Mouse (Mus musculus) neural tube, embryonic 11.5 days (tissue): ENCODE data around the gene Espn. TPM values are rescaled to one million over a fixed set of nuclear protein-coding genes. Genes with fewer than 3 reads are reported as not detected.
A peak's percentile ranks its signal among the peaks of the same experiment; 100 is the strongest.

Experiments used
- ATAC-seq: fragments of 200-750 bp; cut with Nextera tagmentation; 2 replicates; pipeline ENCODE4 v1.8.0; 2017; ENCODE audit warnings: moderate number of reproducible peaks, mild to moderate bottlenecking, moderate TSS enrichment, moderate library complexity; ENCODE audit not compliant: insufficient read depth, low FRiP score, low TSS enrichment
- DNase-seq: peaks from one replicate; pipeline ENCODE4 v3.0.0-alpha.2; 2015; ENCODE audit warnings: low spot score
- H3K27ac ChIP-seq: fragments of 300-500 bp; sonication (generic); 2 replicates; pipeline ENCODE4 v1.5.1; 2014; ENCODE audit warnings: low read depth, mild to moderate bottlenecking, low read length
- H3K27me3 ChIP-seq: fragments of 300-500 bp; sonication (generic); 2 replicates; pipeline ENCODE4 v1.6.1; 2014; ENCODE audit warnings: mild to moderate bottlenecking, low read length, mixed read lengths; ENCODE audit not compliant: control insufficient read depth, insufficient read depth
- H3K36me3 ChIP-seq: fragments of 300-500 bp; sonication (generic); 2 replicates; pipeline ENCODE4 v1.6.1; 2014; ENCODE audit warnings: mild to moderate bottlenecking, low read length, moderate library complexity, mixed read lengths; ENCODE audit not compliant: control insufficient read depth, insufficient read depth
- H3K4me1 ChIP-seq: fragments of 300-500 bp; sonication (generic); 2 replicates; pipeline ENCODE4 v1.6.1; 2014; ENCODE audit warnings: low read length, mixed read lengths; ENCODE audit not compliant: control insufficient read depth, insufficient read depth
- H3K4me2 ChIP-seq: fragments of 300-500 bp; sonication (generic); 2 replicates; pipeline ENCODE4 v1.6.1; 2014; ENCODE audit warnings: low read depth, mild to moderate bottlenecking, moderate library complexity
- H3K4me3 ChIP-seq: fragments of 300-500 bp; sonication (generic); 2 replicates; pipeline ENCODE4 v1.5.1; 2014; ENCODE audit warnings: low read depth, low read length
- H3K9ac ChIP-seq: fragments of 300-500 bp; sonication (generic); 2 replicates; pipeline ENCODE4 v1.6.1; 2014; ENCODE audit warnings: mild to moderate bottlenecking, low read length
- H3K9me3 ChIP-seq: fragments of 300-500 bp; sonication (generic); 2 replicates; pipeline ENCODE4 v1.6.1; 2016; ENCODE audit warnings: low read length; ENCODE audit not compliant: control insufficient read depth
- WGBS: fragments of 180-500 bp; shearing (Covaris S2); extraction: QIAGEN DNeasy Blood & Tissue Kit; methylation state at CpG from one replicate; pipeline ENCODE4 v1.1.7; 2014; 5-methylcytosine and 5-hydroxymethylcytosine counted together
- polyA plus RNA-seq: library from polyadenylated mRNA; unstranded; fragments of >200 nt; fragmentation: Nextera tagmentation; extraction: Ambion mirVana; gene quantifications from 2 replicates; pipeline ENCODE4 v1.2.1, GENCODE M21; 2014

Gene Espn
- polyA plus RNA-seq, 1 experiment from 2014 or later, result 0.48 TPM

- peaks cover 50% of the 10 kb centered on the region for H3K27me3 ChIP-seq
- no peak overlapping the region for H3K4me3 ChIP-seq
- no peaks in the 10 kb centered on the region for H3K9me3 ChIP-seq
- no peak overlapping the region for H3K4me2 ChIP-seq
- no peak for ATAC-seq
- no peak overlapping the region for H3K27ac ChIP-seq
- DNase-seq, result no peak
- H3K4me1 ChIP-seq, result peaks cover 4% of the 10 kb centered on the region
- 82% methylated on average over 12 of the region's 12 CpGs for WGBS
- H3K9ac ChIP-seq, result no peak overlapping the region
- H3K36me3 ChIP-seq, result no peaks in the 10 kb centered on the region
Measured at GRCm38 (mm10) chr4:152135363-152135762, 16.8 kb downstream of the Espn start.

GRCm38 (mm10) chr4:152134507-152134906 is 17.7 kb downstream of the Espn start:
- ATAC-seq, result no peak
- Histone ChIP-seq H3K4me3 (no peak overlapping the region), H3K4me1 (peaks cover 4% of the 10 kb centered on the region), H3K9me3 (no peaks in the 10 kb centered on the region), H3K27me3 (peaks cover 58% of the 10 kb centered on the region), H3K36me3 (no peaks in the 10 kb centered on the region), H3K9ac (no peak overlapping the region), H3K27ac (no peak overlapping the region), H3K4me2 (no peak overlapping the region)
- DNase-seq, result peak; percentile 53

DNA sequence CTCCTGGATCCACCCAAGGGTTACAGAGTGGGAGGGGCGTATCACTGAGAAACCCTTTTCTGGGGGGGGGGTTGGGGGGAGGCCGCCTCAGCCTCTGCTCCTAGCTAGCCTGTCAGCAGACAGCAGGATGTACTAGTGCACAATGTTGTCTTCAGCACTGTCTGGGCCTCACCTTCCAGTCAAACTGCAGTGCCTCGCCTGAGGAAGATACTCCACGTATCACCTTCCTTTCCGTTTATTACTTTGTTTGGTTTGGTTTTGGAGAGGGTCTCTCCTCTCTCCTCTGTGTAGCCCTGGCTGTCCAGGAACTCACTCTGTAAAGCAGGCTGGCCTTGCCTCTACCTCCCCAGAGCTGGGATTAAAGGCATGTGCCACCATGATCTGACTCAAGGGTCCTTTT is 19.0 kb downstream of the Espn start:
- H3K4me1 ChIP-seq, result peaks cover 4% of the 10 kb centered on the region
- no peak for ATAC-seq

DNA sequence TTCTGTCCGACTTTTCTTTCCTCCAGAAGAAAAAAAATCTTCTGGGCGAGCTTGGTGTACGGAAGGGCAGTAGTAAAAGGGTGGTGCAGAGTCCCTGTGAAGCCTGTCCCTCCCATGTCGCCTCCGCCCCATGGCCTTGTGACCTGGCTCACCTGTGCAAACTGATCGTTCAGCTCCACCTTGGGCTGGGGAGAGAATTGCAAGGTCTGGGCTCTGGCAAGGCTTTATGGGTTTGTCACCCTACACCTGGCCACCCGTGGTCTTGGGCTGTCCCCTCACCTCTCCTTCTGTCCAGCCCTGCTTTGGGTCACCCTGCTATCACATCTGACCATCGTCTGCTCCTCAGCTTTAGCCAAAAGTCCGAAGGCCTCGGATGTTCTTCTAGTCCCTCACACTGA is 19.4 kb downstream of the Espn start:
- Histone ChIP-seq H3K4me3 (no peak overlapping the region), H3K9me3 (no peaks in the 10 kb centered on the region), H3K9ac (no peak overlapping the region), H3K27ac (no peak overlapping the region), H3K4me1 (peaks cover 4% of the 10 kb centered on the region), H3K27me3 (peaks cover 71% of the 10 kb centered on the region), H3K4me2 (no peak overlapping the region), H3K36me3 (no peaks in the 10 kb centered on the region)
- ATAC-seq, result no peak
- 23% methylated on average over 10 of the region's 10 CpGs for WGBS
- DNase-seq, result no peak

More for the DNA sequence above, 19.0 kb downstream of the Espn start:
- no peak for DNase-seq
- no peak overlapping the region for H3K9ac ChIP-seq
- no peak overlapping the region for H3K4me3 ChIP-seq
- no peaks in the 10 kb centered on the region for H3K36me3 ChIP-seq
- H3K27me3 ChIP-seq, result peaks cover 66% of the 10 kb centered on the region
- no peak overlapping the region for H3K27ac ChIP-seq
- no peaks in the 10 kb centered on the region for H3K9me3 ChIP-seq
- 47% methylated on average over 5 of the region's 5 CpGs for WGBS
- no peak overlapping the region for H3K4me2 ChIP-seq

DNA sequence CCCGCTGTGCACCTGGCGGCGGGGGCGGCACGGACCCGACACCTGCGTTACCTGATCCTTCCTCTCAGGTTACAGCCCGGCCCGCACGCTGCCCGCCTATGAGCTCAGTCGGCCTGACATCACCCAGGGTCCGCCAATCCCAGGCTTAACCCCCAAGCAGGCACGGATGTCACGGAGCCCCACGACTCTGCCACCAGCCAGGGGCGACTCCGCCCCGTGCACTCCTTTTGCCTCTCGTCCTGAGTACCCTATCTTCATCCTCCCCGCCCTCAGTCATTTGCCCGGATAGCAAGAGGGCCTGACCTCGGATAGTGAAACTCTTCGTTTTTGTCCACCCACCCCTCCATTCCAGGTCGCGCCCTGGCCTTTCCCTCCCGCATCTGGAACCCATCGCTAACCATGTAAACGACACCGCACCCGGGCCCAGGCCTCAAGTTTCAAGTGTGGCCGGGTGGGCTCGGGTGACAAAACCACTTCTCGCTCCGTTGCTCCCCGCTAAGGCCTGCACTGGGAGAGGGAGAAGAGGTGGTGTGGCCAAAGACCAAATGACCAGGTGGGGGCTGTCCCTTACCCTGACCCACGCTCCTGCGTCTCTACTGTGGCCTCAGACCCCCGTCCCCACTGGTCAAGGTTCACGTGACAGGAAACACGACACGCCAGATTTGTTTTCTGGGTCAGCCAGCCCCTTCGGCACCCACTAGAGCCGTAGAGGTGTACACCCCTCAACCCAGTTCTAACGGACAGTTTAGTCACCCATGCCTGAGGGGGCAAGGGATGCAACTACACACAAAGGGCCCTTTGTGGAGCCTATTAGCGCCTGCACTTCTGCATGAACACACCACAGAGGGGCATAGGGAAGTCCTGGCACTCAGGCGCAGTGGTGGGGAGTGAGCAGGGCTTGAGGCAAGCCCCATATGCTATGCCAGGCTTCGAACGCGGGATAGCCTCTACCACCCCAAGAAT is 20.1 kb downstream of the Espn start:
- ATAC-seq, result no peak
- no peak overlapping the region for H3K27ac ChIP-seq
- WGBS, result 2% methylated on average over 50 of the region's 50 CpGs

DNA sequence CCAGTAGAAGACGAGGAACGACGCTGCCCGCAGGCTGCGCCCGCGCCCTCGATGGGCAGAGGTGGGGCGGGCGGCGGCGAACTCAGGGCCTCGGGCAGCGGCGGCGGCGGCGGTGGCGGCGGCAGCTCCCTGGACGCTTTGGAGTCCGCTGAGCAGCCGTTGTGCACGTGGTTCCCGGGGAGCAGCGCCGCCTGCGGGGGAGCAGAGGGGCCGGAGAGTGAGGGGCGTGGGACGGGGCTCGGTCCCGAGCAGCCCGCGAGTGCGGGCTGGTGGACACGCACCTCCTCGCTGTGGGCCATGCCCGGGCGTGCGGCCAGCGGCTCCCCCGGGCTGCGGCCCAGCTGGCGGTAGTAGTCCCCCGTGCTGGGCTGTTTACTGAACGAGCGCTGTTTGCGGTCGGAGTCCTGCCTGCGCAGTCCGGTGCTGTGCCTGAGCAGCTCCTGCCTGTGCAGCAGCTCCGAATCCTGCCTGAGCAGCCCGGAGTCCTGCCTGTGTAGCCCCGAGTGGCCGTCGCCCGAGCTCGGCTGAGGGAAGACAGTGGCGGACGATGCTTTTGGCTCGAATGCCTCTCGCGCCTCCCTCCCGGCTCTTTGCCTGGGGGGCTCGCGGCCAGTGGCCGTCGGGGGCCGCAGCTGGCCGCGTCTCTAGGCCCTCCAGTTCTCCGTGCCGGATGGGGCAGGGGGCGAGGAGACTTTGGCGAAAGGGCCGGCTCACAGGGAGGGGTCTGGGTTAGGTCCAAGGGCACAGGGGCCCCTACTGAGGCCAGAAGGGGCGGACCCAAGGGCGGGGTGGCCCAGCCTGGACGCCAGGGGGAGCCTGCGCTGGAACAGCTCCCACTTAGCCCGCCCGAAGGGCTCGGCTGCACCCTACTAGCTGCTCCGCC is 21.2 kb downstream of the Espn start:
- H3K36me3 ChIP-seq, result no peaks in the 10 kb centered on the region
- H3K9ac ChIP-seq, result peak overlapping the region; percentile 15; the same call in 1 of the 2 replicates
- no peak overlapping the region for H3K27ac ChIP-seq
- peaks cover 10% of the 10 kb centered on the region for H3K4me1 ChIP-seq
- peak overlapping the region; percentile 25 for H3K4me3 ChIP-seq
- no peaks in the 10 kb centered on the region for H3K9me3 ChIP-seq
- H3K4me2 ChIP-seq, result peak overlapping the region; percentile 43
- DNase-seq (peak; percentile 62), ATAC-seq (peak; percentile 42; the same call in 1 of the 2 replicates)
- WGBS, result under 1% methylated on average over 57 of the region's 85 CpGs
- H3K27me3 ChIP-seq, result peaks cover 86% of the 10 kb centered on the region

More for the DNA sequence above, 20.1 kb downstream of the Espn start:
- Histone ChIP-seq H3K4me3 (peak overlapping the region; percentile 25; the same call in 1 of the 2 replicates), H3K4me2 (peak overlapping the region; percentile 16), H3K9me3 (no peaks in the 10 kb centered on the region), H3K27me3 (peaks cover 77% of the 10 kb centered on the region), H3K4me1 (peaks cover 4% of the 10 kb centered on the region), H3K36me3 (no peaks in the 10 kb centered on the region), H3K9ac (no peak overlapping the region)
- peak; percentile 30 for DNase-seq

- WGBS, result 21% methylated on average over 13 of the region's 13 CpGs
- Histone ChIP-seq H3K4me1 (peaks cover 12% of the 10 kb centered on the region), H3K36me3 (no peaks in the 10 kb centered on the region), H3K4me3 (no peak overlapping the region), H3K9me3 (no peaks in the 10 kb centered on the region), H3K27ac (no peak overlapping the region), H3K4me2 (no peak overlapping the region), H3K9ac (no peak overlapping the region), H3K27me3 (peaks cover 100% of the 10 kb centered on the region)
- DNase-seq (no peak), ATAC-seq (no peak)
Measured at GRCm38 (mm10) chr4:152129395-152129930, 22.7 kb downstream of the Espn start.

DNA sequence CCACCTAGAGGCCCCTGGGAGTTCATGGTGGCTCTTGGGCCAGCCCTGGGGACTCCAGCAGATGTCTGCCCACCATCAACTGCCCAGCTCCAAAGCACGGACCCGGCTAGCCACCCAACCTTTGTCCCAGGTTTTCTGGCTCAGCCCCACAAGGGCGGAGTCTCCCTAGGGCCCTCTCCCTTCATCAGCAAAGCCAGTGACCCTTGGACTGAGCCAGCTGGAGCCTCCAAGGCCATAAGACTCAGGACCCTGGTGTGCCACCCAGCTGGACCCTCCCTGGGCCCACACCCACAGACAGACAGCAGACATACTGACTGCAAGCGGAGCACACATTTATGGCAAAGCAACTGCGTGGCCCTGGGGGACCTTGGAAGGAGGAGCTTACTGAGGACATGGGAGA is 23.4 kb downstream of the Espn start:
- no peaks in the 10 kb centered on the region for H3K36me3 ChIP-seq
- no peak overlapping the region for H3K9ac ChIP-seq
- DNase-seq, result no peak
- no peak overlapping the region for H3K27ac ChIP-seq
- ATAC-seq, result no peak
- peaks cover 12% of the 10 kb centered on the region for H3K4me1 ChIP-seq
- no peaks in the 10 kb centered on the region for H3K9me3 ChIP-seq
- 62% methylated on average over 5 of the region's 5 CpGs for WGBS
- peaks cover 100% of the 10 kb centered on the region for H3K27me3 ChIP-seq
- no peak overlapping the region for H3K4me3 ChIP-seq
- no peak overlapping the region for H3K4me2 ChIP-seq
